Mouse (Mus musculus): ENCODE data around the gene Tcf7.

Tcf7 gene

GRCm38 (mm10) chr11:52282774-52283595 lies at the start of gene Tcf7:
Tcf7 (minus strand) TSS chr11:52283014.
- DNase-seq (ENCODE audit: low spot score in 2 of 2), result no peak

DNA sequence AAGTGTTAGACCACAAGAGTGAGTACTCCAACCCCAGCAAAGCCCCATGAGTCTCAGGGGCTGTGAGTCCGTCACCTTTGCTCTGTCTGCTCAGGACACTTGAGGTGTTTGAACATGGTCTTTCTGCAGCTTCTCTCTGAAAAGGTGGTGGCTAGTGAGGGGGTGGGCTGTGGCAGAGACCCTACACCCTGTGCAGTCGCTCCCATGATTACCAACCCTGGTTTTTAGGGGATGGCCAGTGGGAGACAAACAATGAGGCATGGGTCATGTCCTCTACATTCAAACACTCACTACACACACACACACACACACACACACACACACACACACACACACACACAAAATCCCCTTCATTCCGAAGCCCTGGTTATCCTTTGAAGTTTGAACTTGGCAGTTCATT lies 44.5 kb upstream of the Tcf7 start:
- no peak for DNase-seq (ENCODE audit: low spot score in 2 of 2)

GRCm38 (mm10) chr11:52324442-52325367 lies 41.9 kb upstream of the Tcf7 start:
- no peak for DNase-seq (ENCODE audit: low spot score in 2 of 2)

GRCm38 (mm10) chr11:52321540-52321939 lies 38.7 kb upstream of the Tcf7 start:
- no peak for DNase-seq (ENCODE audit: low spot score in 2 of 2)

- no peak for DNase-seq (ENCODE audit: low spot score in 2 of 2)
Measured at GRCm38 (mm10) chr11:52320529-52320928, 37.7 kb upstream of the Tcf7 start.

GRCm38 (mm10) chr11:52319664-52320063 lies 36.9 kb upstream of the Tcf7 start:
- no peak for DNase-seq (ENCODE audit: low spot score in 2 of 2)

DNA sequence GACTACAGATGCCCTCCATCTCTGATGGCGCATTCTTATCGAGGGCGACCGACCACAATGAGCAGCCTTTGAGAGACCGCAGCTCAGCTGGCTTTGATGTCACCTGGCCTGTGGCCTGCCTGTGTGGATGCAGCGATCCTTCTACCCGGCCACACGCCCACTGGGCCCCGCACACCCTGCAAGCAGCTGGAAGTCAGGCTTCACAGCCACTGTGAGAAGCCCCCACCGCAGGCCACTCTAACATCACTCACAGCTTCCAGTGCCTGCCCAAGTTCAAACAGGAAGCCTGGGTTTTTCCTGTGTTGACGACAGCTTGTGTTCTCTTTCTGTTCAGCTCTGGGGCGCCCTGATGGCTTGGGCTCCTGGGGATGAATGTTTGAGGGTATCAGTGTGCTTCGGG lies 35.6 kb upstream of the Tcf7 start:
- no peak for DNase-seq (ENCODE audit: low spot score in 2 of 2)

GRCm38 (mm10) chr11:52314102-52314793 lies 31.4 kb upstream of the Tcf7 start:
- peak in 1 of 2 experiments; percentile 43 for DNase-seq (ENCODE audit: low spot score in 2 of 2)

- DNase-seq (ENCODE audit: low spot score in 2 of 2), result no peak
Measured at GRCm38 (mm10) chr11:52310709-52311108, 27.9 kb upstream of the Tcf7 start.

- no peak for DNase-seq (ENCODE audit: low spot score in 2 of 2)
Measured at GRCm38 (mm10) chr11:52309487-52309886, 26.7 kb upstream of the Tcf7 start.

DNA sequence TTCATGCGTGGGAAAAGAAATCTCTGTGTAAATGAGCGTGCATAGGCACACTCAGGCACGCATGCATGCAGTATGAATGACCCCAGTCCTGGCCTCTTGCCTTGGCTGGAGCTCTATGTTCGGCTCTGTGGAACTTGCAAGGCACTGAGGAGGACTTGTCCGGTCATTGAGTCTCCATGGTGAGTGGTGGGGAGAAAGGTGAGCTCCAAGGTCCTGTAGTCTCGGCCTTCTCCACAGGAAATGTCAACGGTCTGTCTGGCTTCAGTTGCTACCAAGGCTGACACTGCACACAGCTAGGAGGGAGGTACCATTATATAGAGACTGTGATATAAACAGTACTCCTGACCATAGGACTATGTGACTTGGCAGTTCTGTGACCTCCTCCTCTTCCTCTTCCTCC lies 23.6 kb upstream of the Tcf7 start:
- DNase-seq (ENCODE audit: low spot score in 2 of 2), result no peak

DNA sequence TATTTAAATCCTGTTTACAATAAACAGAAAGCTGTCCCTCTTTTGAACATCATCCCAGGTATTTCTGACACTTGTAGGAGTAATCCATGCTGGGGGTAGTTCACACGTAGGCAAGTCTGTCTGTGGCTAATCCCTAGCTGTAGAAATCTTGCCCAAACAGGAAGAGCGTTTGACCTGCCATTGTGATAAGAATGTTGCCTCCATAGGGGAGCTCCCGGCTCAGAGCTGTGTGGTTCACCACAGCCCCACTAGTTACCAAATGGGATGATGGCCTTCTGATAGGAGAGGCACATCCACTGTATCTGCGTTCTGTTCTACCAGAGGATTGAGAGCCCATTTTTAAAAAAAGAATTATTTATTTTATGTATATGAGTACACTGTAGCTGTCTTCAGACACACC lies 22.5 kb upstream of the Tcf7 start:
- no peak for DNase-seq (ENCODE audit: low spot score in 2 of 2)

GRCm38 (mm10) chr11:52302668-52303067 lies 19.9 kb upstream of the Tcf7 start:
- no peak for DNase-seq (ENCODE audit: low spot score in 2 of 2)

DNA sequence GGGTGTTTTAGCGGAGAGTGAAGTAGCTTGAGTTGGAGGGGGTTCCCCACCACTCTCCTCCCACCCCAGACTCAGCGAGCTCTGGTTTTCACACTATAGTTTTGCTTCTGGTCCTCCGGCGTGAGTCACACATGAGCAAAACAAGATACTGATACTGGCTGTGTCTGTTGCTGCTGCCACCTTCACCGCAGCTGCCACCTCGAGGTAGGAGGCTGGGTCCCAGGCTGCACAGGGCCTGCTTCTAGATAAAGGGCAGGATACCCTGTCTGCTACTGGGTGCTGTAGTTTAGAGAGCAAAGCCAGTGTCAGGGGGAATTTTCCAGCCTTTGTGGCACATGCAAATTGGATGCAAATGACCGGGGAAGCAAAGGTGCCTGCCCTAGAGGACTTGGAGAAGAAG lies 16.9 kb upstream of the Tcf7 start:
- DNase-seq (ENCODE audit: low spot score in 2 of 2), result peak in 1 of 2 experiments; percentile 39

DNA sequence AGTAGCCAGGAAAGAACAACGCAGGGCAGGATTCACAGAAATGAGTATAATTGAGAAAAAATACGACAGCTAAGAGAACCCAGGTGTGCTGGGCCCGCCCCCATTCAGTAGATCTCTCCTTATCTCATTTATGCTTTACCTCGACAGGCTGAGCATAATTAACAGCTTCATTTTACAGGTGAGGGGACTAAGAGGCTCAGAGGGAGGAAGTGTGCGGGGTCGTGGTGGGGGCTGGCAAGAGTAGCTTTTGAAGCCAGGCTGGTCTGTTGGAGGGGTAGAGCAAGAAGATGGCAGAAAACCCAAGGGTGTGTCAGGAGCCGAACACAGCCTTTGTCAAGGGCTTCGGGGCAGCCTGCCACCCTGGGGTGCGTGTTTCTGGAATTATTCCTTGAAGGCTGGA lies 16.1 kb upstream of the Tcf7 start:
- DNase-seq (ENCODE audit: low spot score in 2 of 2), result no peak

DNA sequence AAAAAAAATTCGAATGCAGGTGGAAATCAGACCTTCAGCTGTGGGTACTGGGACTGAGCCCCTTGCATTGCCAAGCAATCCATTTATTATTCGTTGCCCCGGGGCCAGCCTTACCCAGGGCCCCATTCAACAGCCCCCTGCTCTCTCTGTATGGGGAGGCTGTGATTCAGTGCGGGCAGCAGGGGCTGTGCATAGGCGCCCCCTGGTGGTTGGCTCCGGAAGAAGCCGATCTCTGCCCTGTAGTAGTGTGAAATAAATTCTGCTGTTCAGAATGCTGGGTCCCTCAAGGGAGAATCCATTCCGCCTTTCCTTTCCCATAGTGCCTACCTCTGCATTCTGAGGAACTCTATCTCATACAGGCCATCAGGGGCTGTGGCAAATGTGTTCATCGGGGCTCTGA lies 14.5 kb upstream of the Tcf7 start:
- peak; percentile 67 to 84 for DNase-seq (ENCODE audit: low spot score in 2 of 2)

DNA sequence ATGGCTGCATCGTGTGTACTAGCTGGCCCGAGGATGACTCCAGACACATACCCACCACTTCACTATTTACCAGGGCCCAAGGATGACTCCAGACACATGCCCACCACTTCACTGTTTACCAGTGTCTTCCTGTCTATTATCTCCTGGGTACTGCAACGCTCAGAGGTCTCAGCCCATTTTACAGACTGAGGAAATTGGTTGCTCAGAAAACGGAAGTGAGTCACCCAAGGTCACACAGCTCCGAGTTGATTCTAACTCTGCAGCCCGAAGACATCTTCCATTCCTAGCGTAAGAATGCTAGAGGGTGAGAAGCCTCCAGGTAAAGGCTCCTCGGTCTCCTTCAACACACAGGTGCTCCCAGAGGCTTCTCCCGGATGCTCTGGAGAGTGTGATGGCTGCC lies 11.3 kb upstream of the Tcf7 start:
- no peak for DNase-seq (ENCODE audit: low spot score in 2 of 2)

GRCm38 (mm10) chr11:52292894-52293293 lies 10.1 kb upstream of the Tcf7 start:
- DNase-seq (ENCODE audit: low spot score in 2 of 2), result no peak

DNA sequence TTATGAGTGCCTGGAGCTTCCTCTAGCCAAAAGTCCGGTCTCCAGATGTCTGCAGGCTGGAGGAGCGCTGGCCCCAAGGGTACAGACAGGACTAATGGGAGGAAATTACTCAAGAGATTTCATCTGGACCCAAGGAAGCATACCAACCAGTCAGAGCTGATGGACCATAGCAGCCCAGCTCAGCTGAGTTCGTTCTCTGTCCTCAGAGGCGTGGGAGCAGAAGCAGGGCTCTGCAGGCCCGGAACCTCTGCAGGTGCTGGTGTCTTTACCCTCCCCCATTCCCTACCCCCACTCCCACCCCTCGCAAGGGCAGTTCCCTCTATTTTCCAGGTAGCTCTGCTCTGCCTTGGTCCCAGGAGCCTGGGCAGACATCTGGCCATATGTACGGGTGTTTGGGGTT lies 9.5 kb upstream of the Tcf7 start:
- no peak for DNase-seq (ENCODE audit: low spot score in 2 of 2)

- no peak for DNase-seq (ENCODE audit: low spot score in 2 of 2)
Measured at GRCm38 (mm10) chr11:52286958-52287305, 4.1 kb upstream of the Tcf7 start.

DNA sequence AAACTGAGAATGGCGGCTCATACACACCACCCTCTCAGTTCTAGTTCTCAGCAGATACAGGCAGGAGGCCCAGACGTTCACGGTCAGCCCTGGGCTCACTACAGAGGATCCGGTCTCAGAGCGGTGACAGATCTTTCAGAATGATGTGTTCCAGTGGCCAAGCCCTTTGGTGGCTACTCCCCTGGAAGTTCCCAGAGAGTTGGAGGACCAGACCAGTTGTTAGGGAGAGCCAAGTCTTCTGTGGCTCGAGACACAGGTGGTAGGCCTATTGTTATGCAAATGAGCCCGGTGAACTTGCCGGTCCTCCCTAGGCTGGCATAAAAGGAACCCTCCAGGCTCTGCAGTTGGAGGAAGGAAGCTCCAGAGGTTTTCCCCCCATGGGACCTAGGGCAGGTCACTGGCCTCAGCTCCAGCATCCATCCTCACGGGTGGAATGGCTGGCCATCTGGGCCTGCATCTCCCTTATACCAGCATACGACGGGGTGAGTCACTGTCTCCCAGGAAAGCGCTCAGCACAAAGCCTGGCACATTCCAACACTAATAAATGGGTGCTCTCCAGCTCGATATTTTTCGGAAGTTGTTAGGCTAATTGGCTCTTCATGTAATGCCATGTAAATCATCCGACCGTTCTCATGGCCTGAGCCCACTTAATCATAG lies 3.6 kb upstream of the Tcf7 start:
- DNase-seq (ENCODE audit: low spot score in 2 of 2), result no peak

Measured in spleen, postnatal 10 days (tissue).